Mouse (Mus musculus): ENCODE data around the gene Gper1. TPM values are rescaled to one million over a fixed set of nuclear protein-coding genes. Genes with fewer than 3 reads are reported as not detected.

The Gper1 gene
- total and polyA plus RNA-seq, 3 experiments = not detected

- TF ChIP-seq GATA1 (IDR thresholded peaks at IDR 0.05; ENCODE audit: borderline replicate concordance, low read length) (no peak), GATA2 (IDR thresholded peaks at IDR 0.05; ENCODE audit: borderline replicate concordance, low read depth, low read length) (no peak), POLR2AphosphoS5 (IDR thresholded peaks at IDR 0.05; ENCODE audit: insufficient replicate concordance, low read depth, low read length) (no peak), TAL1 (conservative IDR thresholded peaks at IDR 0.05; ENCODE audit: low read depth, low read length) (no peak), CTCF (IDR thresholded peaks at IDR 0.05; ENCODE audit: low read depth, low read length) (no peak)
- DNase-seq (ENCODE audit: low spot score) (no peak), ATAC-seq (ENCODE audit: extremely low read depth, insufficient number of reproducible peaks, low FRiP score, poor library complexity, severe bottlenecking) (no peak)
- H3K27me3 ChIP-seq (ENCODE audit: insufficient read depth, low read length) = no peaks in the 10 kb centered on the region
- H3K4me1 ChIP-seq (ENCODE audit: insufficient read depth, low read depth, low read length) = peaks cover 86% of the 10 kb centered on the region
- peak overlapping the region; percentile 57; the same call in 1 of the 2 replicates for H3K4me3 ChIP-seq (ENCODE audit: low read depth, low read length)
- no peaks in the 10 kb centered on the region for H3K9me3 ChIP-seq (replicated peaks)
- H3K36me3 ChIP-seq (replicated peaks) = peaks cover 70% of the 10 kb centered on the region
These were observed 38.4 kb upstream of the Gper1 start for GRCm38 (mm10) chr5:139384531-139384930.

- DNase-seq (ENCODE audit: low spot score) (no peak), ATAC-seq (ENCODE audit: extremely low read depth, insufficient number of reproducible peaks, low FRiP score, poor library complexity, severe bottlenecking) (no peak)
- TF ChIP-seq GATA1 (IDR thresholded peaks at IDR 0.05; ENCODE audit: borderline replicate concordance, low read length) (no peak), POLR2AphosphoS5 (IDR thresholded peaks at IDR 0.05; ENCODE audit: insufficient replicate concordance, low read depth, low read length) (no peak), GATA2 (IDR thresholded peaks at IDR 0.05; ENCODE audit: borderline replicate concordance, low read depth, low read length) (no peak), TAL1 (conservative IDR thresholded peaks at IDR 0.05; ENCODE audit: low read depth, low read length) (no peak)
- Histone ChIP-seq H3K36me3 (replicated peaks) (peaks cover 83% of the 10 kb centered on the region), H3K27me3 (ENCODE audit: insufficient read depth, low read length) (no peaks in the 10 kb centered on the region), H3K4me3 (ENCODE audit: low read depth, low read length) (peak overlapping the region; percentile 30; the same call in 1 of the 2 replicates), H3K4me1 (ENCODE audit: insufficient read depth, low read depth, low read length) (peaks cover 92% of the 10 kb centered on the region), H3K9me3 (replicated peaks) (no peaks in the 10 kb centered on the region)
These were observed 36.9 kb upstream of the Gper1 start for GRCm38 (mm10) chr5:139386047-139386446.

- Histone ChIP-seq H3K36me3 (replicated peaks) (peaks cover 92% of the 10 kb centered on the region), H3K4me3 (ENCODE audit: low read depth, low read length) (peak overlapping the region; percentile 61; the same call in 1 of the 2 replicates), H3K4me1 (ENCODE audit: insufficient read depth, low read depth, low read length) (peaks cover 98% of the 10 kb centered on the region), H3K27me3 (ENCODE audit: insufficient read depth, low read length) (no peaks in the 10 kb centered on the region), H3K9me3 (replicated peaks) (no peaks in the 10 kb centered on the region)
- TF ChIP-seq POLR2AphosphoS5 (IDR thresholded peaks at IDR 0.05; ENCODE audit: insufficient replicate concordance, low read depth, low read length) (no peak; the same call in 1 of the 2 replicates), GATA1 (IDR thresholded peaks at IDR 0.05; ENCODE audit: borderline replicate concordance, low read length) (no peak), TAL1 (conservative IDR thresholded peaks at IDR 0.05; ENCODE audit: low read depth, low read length) (no peak), GATA2 (IDR thresholded peaks at IDR 0.05; ENCODE audit: borderline replicate concordance, low read depth, low read length) (no peak), CTCF (IDR thresholded peaks at IDR 0.05; ENCODE audit: low read depth, low read length) (no peak)
- ATAC-seq (ENCODE audit: extremely low read depth, insufficient number of reproducible peaks, low FRiP score, poor library complexity, severe bottlenecking) (no peak), DNase-seq (ENCODE audit: low spot score) (no peak)
These were observed 35.4 kb upstream of the Gper1 start for GRCm38 (mm10) chr5:139387329-139388194.

GRCm38 (mm10) chr5:139388195-139388570 is 34.8 kb upstream of the Gper1 start:
- TF ChIP-seq GATA2 (IDR thresholded peaks at IDR 0.05; ENCODE audit: borderline replicate concordance, low read depth, low read length) (no peak), POLR2AphosphoS5 (IDR thresholded peaks at IDR 0.05; ENCODE audit: insufficient replicate concordance, low read depth, low read length) (no peak), CTCF (IDR thresholded peaks at IDR 0.05; ENCODE audit: low read depth, low read length) (no peak), GATA1 (IDR thresholded peaks at IDR 0.05; ENCODE audit: borderline replicate concordance, low read length) (no peak)
- no peaks in the 10 kb centered on the region for H3K27me3 ChIP-seq (ENCODE audit: insufficient read depth, low read length)
- peak overlapping the region; percentile 61; the same call in 1 of the 2 replicates for H3K4me3 ChIP-seq (ENCODE audit: low read depth, low read length)
- DNase-seq (ENCODE audit: low spot score) = no peak
- H3K4me1 ChIP-seq (ENCODE audit: insufficient read depth, low read depth, low read length) = peaks cover 98% of the 10 kb centered on the region
- H3K36me3 ChIP-seq (replicated peaks) = peaks cover 96% of the 10 kb centered on the region
- no peaks in the 10 kb centered on the region for H3K9me3 ChIP-seq (replicated peaks)
- ATAC-seq (ENCODE audit: extremely low read depth, insufficient number of reproducible peaks, low FRiP score, poor library complexity, severe bottlenecking) = no peak

GRCm38 (mm10) chr5:139388694-139389675 is 34.0 kb upstream of the Gper1 start:
- peaks cover 96% of the 10 kb centered on the region for H3K36me3 ChIP-seq (replicated peaks)
- H3K4me1 ChIP-seq (ENCODE audit: insufficient read depth, low read depth, low read length) = peaks cover 97% of the 10 kb centered on the region
- no peaks in the 10 kb centered on the region for H3K27me3 ChIP-seq (ENCODE audit: insufficient read depth, low read length)
- ATAC-seq (ENCODE audit: extremely low read depth, insufficient number of reproducible peaks, low FRiP score, poor library complexity, severe bottlenecking) (peak; percentile 62), DNase-seq (ENCODE audit: low spot score) (no peak)
- H3K9me3 ChIP-seq (replicated peaks) = no peaks in the 10 kb centered on the region
- peak overlapping the region; percentile 66; the same call in 1 of the 2 replicates for H3K4me3 ChIP-seq (ENCODE audit: low read depth, low read length)
- TF ChIP-seq CTCF (IDR thresholded peaks at IDR 0.05; ENCODE audit: low read depth, low read length) = no peak
- TF ChIP-seq TAL1 (conservative IDR thresholded peaks at IDR 0.05; ENCODE audit: low read depth, low read length) = peak; percentile 44
- no peak for TF ChIP-seq GATA1 (IDR thresholded peaks at IDR 0.05; ENCODE audit: borderline replicate concordance, low read length)
- TF ChIP-seq POLR2AphosphoS5 (IDR thresholded peaks at IDR 0.05; ENCODE audit: insufficient replicate concordance, low read depth, low read length) = no peak
- TF ChIP-seq GATA2 (IDR thresholded peaks at IDR 0.05; ENCODE audit: borderline replicate concordance, low read depth, low read length) = no peak

Data from G1E (cell line).